Mouse (Mus musculus) urinary bladder, postnatal 10 days (tissue): ENCODE data around the gene Upf1.

Experiments used
- DNase-seq: peaks from one replicate; pipeline ENCODE4 v3.0.0; 2022; ENCODE audit warnings: low spot score

Upf1 gene

DNA sequence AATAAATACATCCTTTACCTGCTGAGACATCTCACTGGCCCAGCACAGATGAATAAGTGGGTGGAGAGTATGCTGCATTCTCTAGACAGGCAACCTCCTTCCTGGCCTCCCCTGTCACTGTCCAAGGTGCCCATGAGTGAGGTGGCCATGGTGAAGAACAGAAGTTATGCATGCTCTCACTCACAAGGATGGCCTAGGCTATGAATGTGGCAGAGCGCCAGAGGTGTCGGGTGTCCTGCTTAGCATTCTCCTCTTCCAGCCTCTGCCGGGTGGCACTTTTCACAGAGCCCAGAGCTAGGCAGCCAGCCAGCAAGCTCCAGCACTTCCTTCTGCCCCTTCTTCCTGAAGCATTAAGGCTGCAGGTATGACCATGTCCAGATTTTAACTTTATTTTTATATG is 6.3 kb upstream of the Upf1 start:
- no peak for DNase-seq

DNA sequence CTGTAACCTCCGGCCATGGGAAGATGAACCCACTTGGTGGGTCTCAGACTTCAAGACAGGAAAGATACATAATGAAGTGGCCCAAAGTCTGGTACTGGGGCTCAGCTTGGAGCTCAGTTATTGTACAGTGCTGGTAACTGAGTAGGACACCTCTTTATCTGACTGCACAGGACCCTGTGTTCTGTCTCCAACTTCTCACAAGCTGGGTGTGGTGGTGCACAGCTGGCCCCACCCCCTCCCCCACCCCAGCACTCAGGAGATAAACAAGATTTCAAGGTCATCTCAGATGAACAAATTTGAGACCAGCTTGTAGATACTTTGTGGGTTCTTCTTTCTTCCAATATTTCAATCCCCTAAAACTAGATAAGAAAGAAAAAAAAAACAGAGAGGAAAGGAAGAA is 3.0 kb upstream of the Upf1 start:
- DNase-seq = no peak

DNA sequence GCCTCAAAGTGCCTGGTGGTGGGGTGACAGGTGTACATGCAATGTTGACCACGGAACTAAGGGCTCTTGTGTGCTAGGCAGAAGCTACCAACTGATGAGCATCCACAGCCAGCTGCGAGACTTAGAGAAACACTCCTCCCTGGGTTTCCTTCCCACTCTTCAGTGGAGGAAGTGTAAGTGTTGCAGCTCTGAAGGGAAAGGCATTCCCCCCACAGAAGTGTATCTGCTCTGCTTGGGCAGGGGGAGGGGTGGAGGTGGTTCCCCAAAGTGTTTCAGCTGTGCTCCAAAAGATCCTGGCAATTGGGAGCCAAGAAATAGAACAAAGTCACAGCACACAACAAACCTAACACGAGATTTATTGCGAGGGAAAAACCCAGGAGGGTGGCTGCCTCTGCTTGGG is 926 bp upstream of the Upf1 start:
- DNase-seq = no peak

DNA sequence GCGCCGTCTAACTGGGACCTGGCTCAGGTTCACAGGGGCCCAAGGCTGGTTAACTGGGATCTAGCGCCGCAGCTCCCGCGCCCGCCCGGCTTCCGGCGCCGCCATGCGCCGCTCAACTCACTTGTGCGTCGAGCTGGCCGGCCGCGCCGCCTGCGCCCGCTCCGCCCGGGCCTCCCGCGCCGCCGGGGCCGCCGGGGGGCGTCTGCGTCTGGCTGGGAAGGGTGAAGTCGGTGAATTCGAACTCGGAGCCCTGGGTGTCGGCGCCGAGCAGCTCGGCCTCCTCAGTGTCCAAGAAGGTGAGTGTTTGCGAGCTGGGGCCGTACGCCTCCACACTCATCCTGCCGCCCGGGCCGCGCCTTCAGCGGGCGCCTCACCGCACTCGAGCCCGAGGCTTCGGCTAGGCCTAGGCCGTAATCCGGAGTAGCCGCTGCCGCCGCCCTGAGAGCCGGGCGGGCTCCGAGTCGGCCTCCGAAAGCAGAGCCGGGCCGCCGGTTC is 374 bp downstream of the Upf1 start:
- no peak for DNase-seq

DNA sequence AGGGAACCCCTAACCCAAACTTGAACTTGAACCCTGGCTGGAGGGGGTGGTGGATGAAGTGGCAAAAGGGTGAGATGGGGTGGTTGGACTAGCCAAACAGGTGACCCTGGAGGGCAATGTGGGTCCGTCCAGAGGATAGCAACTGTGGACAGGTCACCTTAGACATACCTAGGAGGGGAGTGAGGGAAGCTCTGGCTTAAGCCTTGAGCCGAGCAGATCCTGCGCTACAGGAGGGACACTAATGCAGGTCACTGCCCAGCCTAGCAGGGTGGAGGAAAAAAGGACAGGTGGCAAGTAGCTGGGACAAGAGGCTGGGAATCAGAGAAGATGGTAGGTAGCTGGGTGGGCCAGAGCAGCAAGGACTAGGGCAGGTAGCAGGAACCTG is 1.1 kb downstream of the Upf1 start:
- no peak for DNase-seq

GRCm38 (mm10) chr8:70351035-70351999 is 1.8 kb downstream of the Upf1 start:
- DNase-seq = no peak

DNA sequence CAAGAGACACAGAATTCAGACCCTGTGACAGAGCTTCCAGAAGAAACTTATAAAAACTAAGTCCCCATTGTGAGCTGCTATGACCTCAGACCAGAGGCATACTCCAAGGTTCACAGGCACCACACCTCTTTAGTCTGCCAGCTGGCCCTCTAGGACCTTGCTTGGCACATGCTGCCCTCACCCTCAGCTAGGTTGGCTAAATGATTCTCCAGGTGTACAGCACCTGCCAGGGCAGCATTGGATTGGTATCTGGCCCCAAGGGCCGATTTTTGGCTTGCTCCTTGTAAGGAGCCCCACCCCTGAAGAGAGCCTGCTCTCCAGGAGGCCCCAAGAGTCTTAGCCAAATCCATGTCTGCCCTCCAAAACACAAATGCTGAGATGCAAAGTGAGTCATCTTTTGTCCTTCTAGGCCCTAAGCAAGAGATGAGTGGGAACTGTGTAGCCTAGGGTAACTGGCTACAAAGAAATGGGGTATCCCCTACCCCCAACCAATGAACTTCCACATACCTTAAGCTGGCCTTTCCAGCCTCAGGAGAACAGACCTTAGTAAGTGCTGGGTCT is 5.1 kb downstream of the Upf1 start:
- no peak for DNase-seq

DNA sequence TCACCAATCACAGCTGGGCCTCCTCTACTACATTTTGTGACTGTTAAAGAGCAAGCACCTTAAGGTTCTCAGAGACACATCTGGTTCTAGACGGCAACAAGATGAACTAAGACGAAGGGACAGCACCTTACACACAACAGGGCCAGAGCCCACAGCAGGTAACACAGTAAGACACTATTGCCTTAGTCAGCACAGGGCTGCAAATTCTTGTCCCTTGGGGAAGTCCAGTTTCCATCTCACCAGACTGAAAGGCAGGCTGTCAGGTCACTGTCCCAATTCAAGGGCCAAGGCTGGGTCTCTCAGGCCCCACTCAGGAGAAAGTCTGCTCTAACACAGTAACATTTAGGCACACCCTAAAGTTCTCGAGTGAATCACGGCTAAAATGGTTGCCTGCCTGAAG is 5.6 kb downstream of the Upf1 start:
- DNase-seq = no peak

- no peak for DNase-seq
Observed at GRCm38 (mm10) chr8:70344279-70344678, 8.8 kb downstream of the Upf1 start.

DNA sequence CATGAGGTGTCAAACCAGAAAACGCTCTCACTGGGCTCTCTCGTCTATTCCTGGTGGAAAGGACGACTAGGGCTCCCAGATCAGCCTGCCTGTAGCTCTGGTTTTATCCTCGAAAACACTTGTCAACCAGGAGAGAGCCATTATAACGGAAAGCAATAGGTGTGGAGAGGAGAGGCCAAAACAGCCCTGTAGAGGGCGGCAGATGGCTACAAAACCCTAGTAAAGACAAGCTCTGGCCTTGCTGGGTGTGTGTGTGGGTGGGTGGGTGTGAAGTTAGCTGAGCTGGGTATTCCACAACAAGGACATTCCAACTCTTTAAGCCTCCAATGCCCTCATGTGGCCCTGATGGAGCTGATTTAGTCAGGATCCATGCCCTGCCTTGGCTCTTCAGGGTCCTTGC is 9.4 kb downstream of the Upf1 start:
- no peak for DNase-seq

GRCm38 (mm10) chr8:70343076-70343475 is 10.0 kb downstream of the Upf1 start:
- no peak for DNase-seq

- DNase-seq = no peak
Observed at GRCm38 (mm10) chr8:70342007-70342406, 11.1 kb downstream of the Upf1 start.

- no peak for DNase-seq
Observed at GRCm38 (mm10) chr8:70340659-70341058, 12.4 kb downstream of the Upf1 start.

GRCm38 (mm10) chr8:70338931-70339330 is 14.1 kb downstream of the Upf1 start:
- DNase-seq = no peak

GRCm38 (mm10) chr8:70332878-70333202 is 20.2 kb downstream of the Upf1 start:
- DNase-seq = no peak

DNA sequence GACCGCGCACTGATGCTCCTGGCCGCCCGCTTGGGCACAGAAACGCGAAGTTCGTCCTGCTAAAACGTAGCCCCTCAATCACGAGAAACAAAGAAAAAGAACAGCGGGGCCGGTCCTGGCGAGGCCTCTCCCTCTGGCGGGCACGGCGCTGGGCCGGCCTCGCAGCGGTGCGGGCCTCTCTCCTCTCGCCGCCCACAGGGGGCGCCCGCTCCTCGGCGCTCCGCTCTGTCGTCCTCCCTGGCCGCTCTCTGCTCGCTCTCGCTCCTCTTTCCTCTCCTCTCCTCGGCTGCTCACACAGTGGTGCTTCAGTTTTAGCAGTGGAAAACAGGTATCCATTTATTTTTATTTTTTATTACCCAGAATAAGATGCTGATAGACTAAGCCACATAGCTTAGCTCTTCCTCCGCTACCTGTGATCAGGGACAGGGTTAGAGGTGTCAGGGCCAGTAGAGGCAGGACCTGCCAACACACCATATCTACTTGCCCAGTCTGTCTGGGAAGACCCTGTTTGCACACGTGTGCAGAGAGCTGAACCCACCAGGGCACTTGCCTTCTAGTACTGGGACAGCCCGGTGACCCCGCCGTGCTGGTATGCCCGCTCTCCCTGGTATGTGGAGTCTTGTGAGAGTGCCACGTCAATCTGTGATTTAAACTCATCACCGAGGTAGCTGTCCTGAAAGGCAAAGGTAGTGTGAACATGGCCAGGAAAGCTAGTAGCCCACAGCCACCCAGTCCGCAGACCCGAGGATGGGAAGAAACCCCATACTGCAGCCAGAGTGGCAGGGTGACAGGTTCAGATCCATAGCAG is 20.8 kb downstream of the Upf1 start:
- no peak for DNase-seq

GRCm38 (mm10) chr8:70331526-70331925 is 21.6 kb downstream of the Upf1 start:
- no peak for DNase-seq

- no peak for DNase-seq
Observed at GRCm38 (mm10) chr8:70330741-70331364, 22.2 kb downstream of the Upf1 start.

GRCm38 (mm10) chr8:70329835-70330740 is 23.0 kb downstream of the Upf1 start:
- no peak for DNase-seq

DNA sequence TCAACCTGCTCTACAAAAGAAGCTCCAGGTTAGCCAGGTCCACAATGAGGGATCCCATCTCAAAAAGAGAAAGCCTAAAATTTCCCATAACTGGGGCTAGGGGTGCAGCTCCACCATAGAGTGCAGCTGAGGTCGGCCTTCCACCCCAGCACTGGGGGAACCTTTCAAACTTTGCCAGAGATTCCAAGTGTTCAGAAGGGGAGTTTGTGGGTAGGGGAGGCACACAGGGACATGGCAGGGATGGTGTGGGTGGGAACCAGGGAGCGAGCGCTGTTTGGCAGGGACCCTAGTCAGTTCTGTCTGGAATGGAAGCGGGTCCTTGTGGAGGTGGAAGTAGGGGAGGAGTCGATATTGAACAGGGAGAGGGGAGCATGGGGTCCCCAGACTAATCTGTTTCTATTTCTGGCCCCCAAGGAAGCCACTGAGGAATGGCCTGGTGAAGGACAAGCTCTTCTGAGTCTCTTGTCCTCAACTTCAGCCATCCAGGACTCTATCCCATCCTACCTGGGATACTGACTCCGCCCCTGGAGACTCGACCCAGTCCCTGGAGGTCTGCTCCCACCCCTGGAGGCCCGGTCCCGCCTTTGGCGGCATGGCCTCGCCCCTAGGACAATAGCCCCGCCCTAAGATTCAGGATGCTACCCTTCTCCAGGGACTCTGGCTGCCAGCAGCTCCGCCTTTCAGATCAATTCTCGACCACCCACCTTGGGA is 23.8 kb downstream of the Upf1 start, which contains the start of gene Gdf1:
Gene Gdf1, plus strand, starts transcription at position 694 of the 711 bp plus-strand sequence.
- DNase-seq = no peak
